9 mouse cellular contexts compared by ENCODE assay signal in the genomic region with DNA sequence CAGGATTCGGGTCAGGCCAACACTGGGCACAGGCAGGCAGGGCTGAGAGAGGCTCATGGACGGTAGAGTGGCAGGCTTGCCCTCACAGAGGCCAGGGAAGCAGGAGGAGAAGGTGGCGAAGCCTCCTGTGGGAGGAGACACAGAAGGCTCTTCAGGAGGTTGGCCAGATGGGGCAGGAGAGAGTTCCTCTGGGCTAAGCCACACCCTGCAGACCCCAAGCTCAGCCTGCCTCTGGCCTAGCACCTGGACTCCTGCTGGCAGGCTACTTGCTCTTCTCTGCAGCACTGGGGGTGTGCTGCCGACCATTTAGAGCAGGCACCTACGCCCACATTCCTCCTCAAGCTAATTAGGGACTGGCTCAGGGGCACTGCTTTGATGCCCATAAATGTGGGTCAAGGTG. TPM values are rescaled to one million over a fixed set of nuclear protein-coding genes. Genes with fewer than 3 reads are reported as not detected.
A peak's percentile ranks its signal among the peaks of the same experiment; 100 is the strongest.
DNase-seq lines count a peak whose midpoint lies in the region; ATAC-seq lines count a peak whose summit lies in the region.
"Had no signal": no experiment of that assay in that cellular context is flagged by ENCODE, and none has a peak within 500 bp of the region (broad histone marks: within the 10 kb centered on the region; RNA-seq: fewer than 3 reads in every experiment).

No protein-coding gene starts in this region.

- 36% methylated on average over 5 of the region's 5 CpGs for WGBS in heart, embryonic 13.5 days
- 23% methylated on average over 5 of the region's 5 CpGs for WGBS in midbrain, embryonic 15.5 days
- 23% methylated on average over 5 of the region's 5 CpGs for WGBS in midbrain, embryonic 10.5 days
- 44% methylated on average over 5 of the region's 5 CpGs for WGBS in intestine, embryonic 16.5 days

- peaks cover 53% of the 10 kb centered on the region for H3K27me3 ChIP-seq in heart, embryonic 13.5 days (replicated peaks)
- peaks cover 7% of the 10 kb centered on the region; the same call in 1 of the 2 replicates for H3K27me3 ChIP-seq in midbrain, embryonic 15.5 days (replicated peaks)
- H3K27me3 ChIP-seq in midbrain, embryonic 10.5 days (ENCODE audit: low read depth, poor library complexity, severe bottlenecking), result peaks cover 89% of the 10 kb centered on the region
- H3K27me3 ChIP-seq in intestine, embryonic 16.5 days (replicated peaks; ENCODE audit: control insufficient read depth, insufficient read depth, low read length), result peaks cover 20% of the 10 kb centered on the region

- DNase-seq in heart, adult 8-10 months (ENCODE audit: low spot score), result no peak
- no peak for DNase-seq in midbrain, embryonic 10.5 days (ENCODE audit: low spot score)
- no peak for DNase-seq in spleen, postnatal 36 days (ENCODE audit: low spot score in 2 of 2)
- DNase-seq in urinary bladder, postnatal 4 days (ENCODE audit: low spot score in 2 of 2), result no peak
- DNase-seq in layer of hippocampus, adult 11-12 months (ENCODE audit: low spot score), result no peak

- peak overlapping the region; percentile 69 for H3K9ac ChIP-seq in heart, embryonic 13.5 days
- H3K9ac ChIP-seq in midbrain, embryonic 15.5 days, result no peak overlapping the region
- 0 out of 2 replicates have a peak overlapping the region, but pooled peaks have one; percentile 10 for H3K9ac ChIP-seq in intestine, embryonic 16.5 days (ENCODE audit: low read depth, low read length)

- H3K4me1 ChIP-seq in heart, embryonic 13.5 days, result peaks cover 74% of the 10 kb centered on the region
- peaks cover 30% of the 10 kb centered on the region for H3K4me1 ChIP-seq in midbrain, embryonic 15.5 days
- peaks cover 32% of the 10 kb centered on the region for H3K4me1 ChIP-seq in midbrain, embryonic 10.5 days
- H3K4me1 ChIP-seq in intestine, embryonic 16.5 days (ENCODE audit: control insufficient read depth, insufficient read depth, low read length), result peaks cover 22% of the 10 kb centered on the region

- H3K4me2 ChIP-seq in heart, embryonic 13.5 days, result peak overlapping the region; percentile 20; the same call in 1 of the 2 replicates
- no peak overlapping the region for H3K4me2 ChIP-seq in midbrain, embryonic 15.5 days
- no peak overlapping the region for H3K4me2 ChIP-seq in intestine, embryonic 16.5 days (ENCODE audit: low read depth, low read length)

- no peaks in the 10 kb centered on the region for H3K9me3 ChIP-seq in heart, embryonic 13.5 days
- no peaks in the 10 kb centered on the region for H3K9me3 ChIP-seq in midbrain, embryonic 15.5 days
- H3K9me3 ChIP-seq in midbrain, embryonic 10.5 days (replicated peaks), result no peaks in the 10 kb centered on the region
- H3K9me3 ChIP-seq in intestine, embryonic 16.5 days (ENCODE audit: control insufficient read depth, low read length), result no peaks in the 10 kb centered on the region

- peaks cover 84% of the 10 kb centered on the region for H3K36me3 ChIP-seq in heart, embryonic 13.5 days
- peaks cover 62% of the 10 kb centered on the region for H3K36me3 ChIP-seq in midbrain, embryonic 15.5 days (replicated peaks)
- H3K36me3 ChIP-seq in midbrain, embryonic 10.5 days, result peaks cover 71% of the 10 kb centered on the region
- H3K36me3 ChIP-seq in intestine, embryonic 16.5 days (ENCODE audit: control insufficient read depth, insufficient read depth, low read length), result peaks cover 3% of the 10 kb centered on the region; the same call in 1 of the 2 replicates

- no peak overlapping the region for H3K4me3 ChIP-seq in heart, embryonic 13.5 days
- H3K4me3 ChIP-seq in midbrain, embryonic 15.5 days, result no peak overlapping the region
- no peak overlapping the region for H3K4me3 ChIP-seq in midbrain, embryonic 10.5 days
- no peak overlapping the region for H3K4me3 ChIP-seq in intestine, embryonic 16.5 days (ENCODE audit: low read length)

- 0 out of 2 replicates have a peak, but pooled peaks have one; percentile 3 for ATAC-seq in heart, embryonic 13.5 days (ENCODE audit: extremely low read depth, insufficient number of reproducible peaks, low FRiP score, low TSS enrichment)
- peak; percentile 6; the same call in 1 of the 2 replicates for ATAC-seq in midbrain, embryonic 15.5 days (replicated peaks)
- ATAC-seq in intestine, embryonic 16.5 days, result peak; percentile 34; the same call in 1 of the 2 replicates

- peak overlapping the region; percentile 91 for H3K27ac ChIP-seq in heart, embryonic 13.5 days (replicated peaks)
- H3K27ac ChIP-seq in midbrain, embryonic 15.5 days, result no peak overlapping the region
- no peak overlapping the region for H3K27ac ChIP-seq in midbrain, embryonic 10.5 days (replicated peaks)
- 0 out of 2 replicates have a peak overlapping the region, but pooled peaks have one; percentile 22 for H3K27ac ChIP-seq in intestine, embryonic 16.5 days (ENCODE audit: low read length)

RNA-seq across cellular contexts. Expression of a gene that starts 11.2 kb away (rescaled TPM):
- 11.4 and 13.6 TPM in 2 replicates for polyA plus RNA-seq in heart, embryonic 13.5 days (2015; fragmentation: Nextera tagmentation; extraction: Ambion mirVana)
- 10 to 100 TPM; 26.3 to 48.9 (median 37.9) TPM for total RNA-seq in heart, adult 8-10 months (2022)
- 134 and 135 TPM in 2 replicates for polyA plus RNA-seq in midbrain, embryonic 15.5 days (2015; fragmentation: Nextera tagmentation; extraction: Ambion mirVana)
- polyA plus RNA-seq in midbrain, embryonic 10.5 days (2016; fragmentation: Nextera tagmentation; extraction: Ambion mirVana), result 6.4 and 13.2 TPM in 2 replicates
- 4.8 and 5.6 TPM in 2 replicates for polyA plus RNA-seq in intestine, embryonic 16.5 days (2015; fragmentation: Nextera tagmentation; extraction: Ambion mirVana)

RNA-seq across cellular contexts. Expression of a gene that starts 23.5 kb away (rescaled TPM):
- polyA plus RNA-seq in heart, embryonic 13.5 days (2015; fragmentation: Nextera tagmentation; extraction: Ambion mirVana), result 42.8 and 48.4 TPM in 2 replicates
- 10 to 100 TPM; 45.2 to 53.5 (median 46.9) TPM for total RNA-seq in heart, adult 8-10 months (2022)
- polyA plus RNA-seq in midbrain, embryonic 15.5 days (2015; fragmentation: Nextera tagmentation; extraction: Ambion mirVana), result 53.9 and 57.8 TPM in 2 replicates
- polyA plus RNA-seq in midbrain, embryonic 10.5 days (2016; fragmentation: Nextera tagmentation; extraction: Ambion mirVana), result 62.2 and 64.0 TPM in 2 replicates
- 57.8 and 64.4 TPM in 2 replicates for polyA plus RNA-seq in intestine, embryonic 16.5 days (2015; fragmentation: Nextera tagmentation; extraction: Ambion mirVana)

RNA-seq across cellular contexts. Expression of a gene that starts 36.1 kb away (rescaled TPM):
- not detected in 2 replicates for polyA plus RNA-seq in heart, embryonic 13.5 days (2015; fragmentation: Nextera tagmentation; extraction: Ambion mirVana)
- total RNA-seq in heart, adult 8-10 months (2022), result not detected
- 0.36 and 0.65 TPM in 2 replicates for polyA plus RNA-seq in midbrain, embryonic 15.5 days (2015; fragmentation: Nextera tagmentation; extraction: Ambion mirVana)
- polyA plus RNA-seq in midbrain, embryonic 10.5 days (2016; fragmentation: Nextera tagmentation; extraction: Ambion mirVana), result 0.29 TPM in 1 of 2 replicates, not detected in the other
- not detected in 2 replicates for polyA plus RNA-seq in intestine, embryonic 16.5 days (2015; fragmentation: Nextera tagmentation; extraction: Ambion mirVana)
- polyA plus RNA-seq: testis, adult 2 months had no signal

RNA-seq across cellular contexts. Expression of a gene that starts 51.4 kb away (rescaled TPM):
- not detected in 2 replicates for polyA plus RNA-seq in heart, embryonic 13.5 days (2015; fragmentation: Nextera tagmentation; extraction: Ambion mirVana)
- not detected for total RNA-seq in heart, adult 8-10 months (2022)
- not detected in 2 replicates for polyA plus RNA-seq in midbrain, embryonic 15.5 days (2015; fragmentation: Nextera tagmentation; extraction: Ambion mirVana)
- polyA plus RNA-seq in midbrain, embryonic 10.5 days (2016; fragmentation: Nextera tagmentation; extraction: Ambion mirVana), result not detected in 2 replicates
- polyA plus RNA-seq in intestine, embryonic 16.5 days (2015; fragmentation: Nextera tagmentation; extraction: Ambion mirVana), result not detected in 2 replicates
- polyA plus RNA-seq: testis, adult 2 months had no signal

Comparison
In these comparisons a context has a peak if more than half of its experiments do, and no peak if none do; other contexts are left out.
1. H3K27ac ChIP-seq: peak in heart, embryonic 13.5 days (single experiment) and intestine, embryonic 16.5 days (single experiment); none in midbrain, embryonic 15.5 days (single experiment) and midbrain, embryonic 10.5 days (single experiment).
2. Peak in every context shown above with its lines, with median percentiles within 50 percentile points of each other: ATAC-seq.